Mouse (Mus musculus) hindlimb bud, embryonic 11.5 days (tissue): ENCODE results near the gene Tmem181a.
"Not testable (repeated sequence)": the region's sequence is repeated elsewhere in the genome, so short reads cannot be mapped to it uniquely, and the experiment has no call there.

Source experiments
- DNase-seq: peaks from one replicate; pipeline ENCODE4 v3.0.0-alpha.2; 2012; ENCODE audit warnings: low read depth, low spot score; ENCODE audit errors: extremely low spot score

Gene Tmem181a

DNA sequence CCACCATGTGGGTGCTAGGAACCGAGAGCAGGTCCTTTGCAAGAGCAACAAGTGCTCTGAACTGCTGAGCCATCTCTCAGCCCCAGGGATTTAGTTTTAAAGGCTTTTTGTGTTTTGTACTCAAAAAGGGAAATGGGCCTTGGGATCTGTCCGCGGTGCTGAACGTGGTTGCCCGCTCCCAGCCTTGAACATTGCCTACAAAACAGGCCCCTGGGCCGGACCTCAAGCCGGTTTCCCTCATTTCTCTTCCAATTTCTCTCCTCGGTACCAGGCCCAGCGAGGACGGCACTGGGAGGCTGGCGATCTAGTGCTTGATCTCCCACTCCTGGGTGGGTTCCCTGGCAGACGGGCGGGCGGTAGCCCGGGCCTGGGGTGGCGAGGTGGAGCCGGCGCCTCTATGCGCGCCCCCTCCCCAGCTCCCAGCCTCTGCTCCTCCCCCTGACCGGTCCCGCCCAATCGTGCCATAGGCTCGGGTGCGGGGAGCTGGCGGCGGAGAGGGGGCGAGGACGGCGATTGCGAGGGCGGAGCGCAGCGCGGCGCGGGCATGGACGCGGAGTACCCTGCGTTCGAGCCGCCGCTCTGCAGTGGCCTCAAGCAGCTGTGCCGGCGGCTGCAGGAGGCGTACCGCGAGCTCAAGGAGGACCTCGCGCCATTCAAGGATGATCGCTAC is at the start of gene Tmem181a:
TSS of gene Tmem181a (plus strand) at position 461 of the 670 bp plus-strand sequence.
- DNase-seq, result not testable (repeated sequence)

DNA sequence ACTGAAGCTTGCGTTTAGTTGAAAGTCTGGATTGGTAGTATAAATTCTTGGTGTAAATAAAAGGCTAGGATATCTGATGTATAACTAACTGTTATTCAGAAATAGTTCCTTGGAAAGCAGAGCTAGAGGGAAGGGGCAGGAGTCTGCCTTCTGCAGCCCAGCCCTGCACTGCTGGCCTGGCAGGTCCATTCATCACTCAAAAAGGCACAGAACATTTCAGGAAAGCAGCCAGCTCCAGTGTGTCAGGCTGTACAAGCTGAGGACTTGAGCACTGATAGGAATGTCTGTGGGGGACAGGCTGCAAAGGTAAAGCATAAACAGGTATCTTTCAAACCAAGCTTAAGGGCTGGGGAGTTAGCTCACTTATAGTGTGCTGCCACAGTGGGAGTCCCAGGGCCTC is 44.9 kb upstream of the Tmem181a start:
- DNase-seq, result no peak

DNA sequence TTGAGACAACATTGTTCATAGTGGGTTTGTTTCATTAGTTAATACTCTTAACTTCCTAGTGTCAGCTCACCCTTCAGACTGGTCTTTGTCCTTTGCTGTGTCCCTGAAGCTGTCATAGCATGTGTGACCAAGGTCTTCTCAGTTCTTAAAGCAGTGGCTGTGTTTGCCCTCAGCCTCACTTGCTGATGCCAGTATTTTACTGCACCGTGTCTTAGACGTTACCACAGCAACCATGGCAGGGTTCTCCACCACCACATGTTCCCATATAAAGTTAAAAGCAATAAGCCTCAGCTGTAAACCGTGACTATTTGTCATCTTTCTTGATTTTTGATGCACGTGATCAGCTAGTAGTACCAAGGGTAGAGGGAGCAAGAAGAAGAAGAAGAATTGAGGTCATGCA is 41.0 kb upstream of the Tmem181a start:
- no peak for DNase-seq

DNA sequence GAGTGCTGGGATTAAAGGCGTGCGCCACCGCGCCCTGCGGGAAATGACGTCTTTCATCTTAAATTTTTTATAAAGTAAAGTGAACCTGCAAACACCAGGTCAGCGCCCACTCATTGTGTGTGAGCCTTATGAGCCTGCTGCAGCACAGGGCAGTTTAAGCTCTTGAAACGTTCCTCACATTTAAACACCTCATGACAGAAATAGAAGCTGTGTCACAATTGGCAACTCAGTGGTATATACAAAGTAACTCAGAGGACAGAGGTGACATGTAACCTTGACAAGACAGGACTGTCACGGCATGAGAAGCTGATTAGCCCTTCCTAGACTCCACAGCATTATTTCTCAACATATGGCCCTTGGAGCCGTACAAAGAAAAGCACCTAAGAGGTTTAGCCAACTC is 40.1 kb upstream of the Tmem181a start:
- DNase-seq, result no peak

DNA sequence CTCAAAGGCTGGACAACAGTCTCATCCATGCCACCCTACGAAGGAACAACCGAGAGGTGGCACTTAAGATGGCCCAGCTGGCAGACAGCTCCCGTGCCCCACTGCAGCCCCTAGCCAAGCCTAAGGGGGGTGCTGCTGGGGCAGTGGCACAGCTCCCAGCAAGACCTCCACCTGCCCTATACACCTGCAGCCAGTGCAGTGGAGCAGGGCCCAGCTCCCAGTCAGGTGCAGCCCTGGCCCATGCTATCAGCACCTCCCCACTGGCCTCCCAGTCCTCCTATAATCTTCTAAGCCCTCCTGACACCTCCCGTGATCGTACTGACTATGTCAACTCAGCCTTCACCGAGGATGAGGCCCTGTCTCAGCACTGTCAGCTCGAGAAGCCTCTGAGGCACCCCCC is 24.0 kb upstream of the Tmem181a start:
- not testable (repeated sequence) for DNase-seq

DNA sequence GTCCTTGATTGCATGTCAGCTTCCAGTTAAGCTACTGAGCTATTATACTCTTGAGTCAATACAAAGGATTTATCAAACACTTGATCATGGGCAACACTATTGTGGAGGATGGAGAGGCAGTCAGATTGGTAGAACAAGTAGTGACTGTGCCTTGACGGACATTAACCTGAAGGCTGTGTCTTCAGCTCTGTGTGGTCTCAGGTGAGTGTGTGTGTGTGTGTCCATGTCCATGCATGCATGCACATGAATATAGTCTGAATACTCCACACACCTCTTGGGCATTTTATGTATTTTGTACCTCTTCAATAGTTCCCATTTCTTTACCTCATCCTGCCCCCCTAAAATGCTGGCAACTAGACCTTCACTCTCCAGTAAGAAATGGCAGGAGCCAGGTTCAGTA is 5.4 kb upstream of the Tmem181a start:
- not testable (repeated sequence) for DNase-seq

DNA sequence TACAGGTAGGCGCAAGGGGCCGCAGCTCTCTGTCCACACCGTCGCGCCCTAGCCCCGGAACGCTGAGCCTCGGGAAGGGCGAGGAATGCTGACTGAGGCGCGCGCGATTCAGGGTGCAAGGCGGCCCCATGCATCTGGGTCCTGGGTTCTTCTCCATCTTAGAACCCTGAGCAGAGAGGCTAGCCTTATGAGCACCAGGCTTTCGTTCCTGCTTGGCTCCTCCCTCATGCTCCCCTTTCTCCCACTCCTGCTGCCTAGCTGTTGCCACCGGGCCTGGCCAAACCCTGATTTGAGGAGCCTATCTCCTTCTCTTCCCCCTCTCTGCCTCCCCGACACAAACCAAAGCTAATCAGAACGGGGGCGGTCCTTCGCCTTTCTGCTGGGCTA is 403 bp downstream of the Tmem181a start:
- DNase-seq, result not testable (repeated sequence)

DNA sequence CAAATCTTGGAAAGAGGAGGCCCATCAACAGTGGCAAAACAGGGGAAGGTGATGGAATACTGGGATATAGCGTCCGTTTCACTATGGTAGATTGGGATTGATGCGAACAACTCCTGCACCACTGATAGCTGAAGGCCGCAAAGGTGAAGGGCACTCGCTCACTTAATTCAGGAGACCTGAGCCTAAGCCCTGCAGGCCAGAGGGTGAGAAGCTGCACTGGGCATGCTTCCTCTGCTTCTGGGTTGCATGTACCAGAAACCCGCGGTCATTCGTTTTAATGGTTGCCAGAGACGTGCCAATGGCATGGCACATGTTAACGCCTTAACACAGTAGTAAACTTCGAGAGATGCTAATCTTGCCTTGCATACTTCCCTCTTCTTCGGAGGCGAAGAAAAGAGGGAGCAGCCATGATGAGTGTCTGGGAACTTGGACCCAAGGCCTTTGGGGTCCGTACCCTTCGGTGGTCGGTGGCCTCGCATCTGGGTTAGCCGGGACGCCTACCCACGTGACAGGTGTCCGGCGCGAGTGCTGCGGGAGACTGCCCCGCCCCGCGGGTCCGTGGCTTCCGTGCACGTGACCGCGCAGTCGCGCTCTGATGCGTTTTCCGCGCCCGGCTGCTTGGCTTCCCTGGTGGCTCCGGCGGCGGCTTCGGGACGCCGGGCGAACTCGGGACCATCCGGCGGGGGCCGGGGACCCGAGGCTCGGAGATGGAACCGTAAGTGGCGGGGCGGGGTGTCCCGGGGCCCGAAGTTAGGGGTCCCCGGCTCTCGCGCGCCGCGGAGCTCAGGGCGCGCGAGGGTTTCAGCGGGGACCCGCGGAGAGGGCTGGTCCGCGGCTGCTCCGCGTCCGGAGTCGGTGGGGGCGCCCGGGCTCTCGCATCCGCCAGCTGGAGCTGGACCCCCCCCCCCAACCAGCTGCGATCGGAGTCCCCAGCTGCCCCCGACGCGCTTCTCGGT is 13.5 kb downstream of the Tmem181a start:
- not testable (repeated sequence) for DNase-seq

DNA sequence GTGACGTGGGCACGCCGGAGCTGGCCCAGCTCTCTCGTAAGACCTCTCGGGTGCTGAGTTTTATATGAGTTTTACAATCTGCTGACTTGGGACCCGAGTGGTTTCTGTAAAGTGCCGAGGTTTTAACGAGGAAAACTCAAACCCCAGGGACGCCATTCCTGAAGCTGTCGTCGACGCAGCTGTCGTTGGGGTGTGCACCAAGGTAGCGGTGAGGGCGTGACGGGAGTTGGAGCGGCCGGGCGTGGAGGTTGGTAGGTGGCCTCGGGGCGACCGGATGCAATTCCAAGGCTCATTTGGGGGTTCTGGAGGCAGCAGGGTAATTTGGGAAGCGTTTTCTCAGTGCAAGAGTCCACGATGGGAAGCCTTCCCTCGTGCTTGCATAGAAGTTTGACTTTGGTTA is 14.2 kb downstream of the Tmem181a start:
- DNase-seq, result not testable (repeated sequence)

DNA sequence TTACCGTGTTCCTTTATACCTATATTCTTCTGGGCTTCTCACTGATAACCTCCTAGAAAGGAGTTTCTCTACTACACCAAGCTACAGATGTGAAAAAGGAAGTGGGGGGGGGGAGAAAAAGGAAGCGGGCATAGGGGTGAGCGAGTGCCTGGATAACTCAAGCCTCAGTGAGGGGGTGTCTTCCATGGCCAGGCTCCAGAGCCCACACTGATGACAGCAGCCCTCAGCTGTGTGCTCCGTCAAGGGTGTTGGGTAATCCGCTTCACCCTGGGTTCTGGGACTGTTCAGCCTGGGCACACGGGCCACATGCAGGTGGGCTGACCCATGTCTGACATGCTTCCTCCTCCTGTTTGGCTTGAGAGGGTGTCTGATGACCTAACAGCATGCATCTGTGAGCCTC is 15.3 kb downstream of the Tmem181a start:
- not testable (repeated sequence) for DNase-seq

DNA sequence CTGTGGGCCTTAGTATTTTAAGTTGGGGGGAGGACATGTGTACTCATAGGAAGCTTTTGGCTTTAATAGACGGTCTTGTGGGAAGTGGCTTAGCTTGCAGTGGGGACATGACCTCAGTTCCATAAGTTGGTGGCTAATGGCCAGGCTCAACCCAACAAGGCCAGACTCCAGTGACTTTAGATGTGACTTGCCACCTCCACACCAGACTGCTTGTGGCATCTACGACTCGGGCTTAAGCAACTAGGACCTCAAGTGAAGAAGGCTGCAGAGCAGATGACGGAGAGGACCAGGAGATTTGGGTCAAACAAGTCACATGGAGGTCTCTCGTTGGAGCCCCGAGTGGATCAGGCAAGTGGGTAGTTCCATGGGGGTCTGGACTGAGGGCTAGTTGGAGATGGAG is 18.0 kb downstream of the Tmem181a start:
- DNase-seq, result not testable (repeated sequence)

DNA sequence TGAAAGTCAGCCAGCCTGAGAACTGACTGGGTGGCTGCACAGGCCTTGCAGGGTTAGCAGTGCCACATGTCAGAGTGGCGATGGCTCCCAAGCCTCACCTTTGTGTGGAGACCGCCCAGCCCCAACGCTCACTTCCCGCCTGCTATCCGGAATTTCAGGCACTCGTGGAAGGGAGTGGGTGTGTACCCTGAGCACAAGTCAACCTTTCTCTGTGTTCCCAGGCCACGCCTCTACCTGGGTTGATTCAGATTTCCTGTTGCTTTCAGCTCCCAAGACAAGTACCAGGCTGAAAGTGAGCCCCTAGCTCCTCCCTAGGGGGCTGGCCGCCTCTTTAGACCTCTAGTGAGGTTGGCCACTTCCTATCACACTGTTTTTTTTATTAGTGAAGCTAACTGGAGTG is 22.5 kb downstream of the Tmem181a start:
- not testable (repeated sequence) for DNase-seq

DNA sequence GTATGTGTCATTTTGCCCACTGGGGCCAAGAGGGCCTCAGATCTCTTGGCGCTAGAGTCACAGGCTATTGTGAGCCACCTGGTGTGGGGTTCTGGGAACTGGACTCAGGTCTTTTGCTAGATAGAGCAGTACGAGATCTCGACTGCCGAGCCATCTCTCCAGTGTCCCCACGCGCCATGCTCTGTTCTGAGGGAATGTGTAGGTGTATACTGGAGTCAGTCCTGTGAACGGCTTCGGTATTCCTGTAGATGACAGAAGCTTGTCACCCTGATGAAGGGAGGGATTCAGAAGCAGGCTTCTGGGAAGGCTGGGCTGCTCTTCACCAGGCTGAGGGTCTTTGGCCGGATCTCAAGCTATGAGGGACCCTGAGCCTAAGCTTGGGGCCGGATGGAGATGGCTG is 23.1 kb downstream of the Tmem181a start:
- DNase-seq, result not testable (repeated sequence)

DNA sequence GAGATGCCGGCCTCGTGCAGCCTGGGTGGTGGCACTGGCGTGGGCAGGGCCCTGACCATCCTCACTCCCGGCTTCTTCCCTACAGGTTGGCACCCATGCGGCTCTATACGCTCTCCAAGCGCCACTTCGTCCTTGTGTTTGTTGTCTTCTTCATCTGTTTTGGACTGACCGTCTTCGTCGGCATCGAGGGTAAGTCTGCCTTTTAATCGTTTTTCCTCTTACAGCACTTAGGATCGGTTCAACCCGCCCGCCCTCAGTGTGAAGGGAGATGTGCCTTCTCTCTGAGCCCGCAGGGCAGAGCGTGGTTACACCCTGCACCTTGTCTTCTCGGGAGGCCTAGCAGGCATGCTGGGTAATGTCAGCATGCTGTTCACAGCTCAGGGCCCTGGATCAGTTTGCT is 23.9 kb downstream of the Tmem181a start:
- DNase-seq, result not testable (repeated sequence)

DNA sequence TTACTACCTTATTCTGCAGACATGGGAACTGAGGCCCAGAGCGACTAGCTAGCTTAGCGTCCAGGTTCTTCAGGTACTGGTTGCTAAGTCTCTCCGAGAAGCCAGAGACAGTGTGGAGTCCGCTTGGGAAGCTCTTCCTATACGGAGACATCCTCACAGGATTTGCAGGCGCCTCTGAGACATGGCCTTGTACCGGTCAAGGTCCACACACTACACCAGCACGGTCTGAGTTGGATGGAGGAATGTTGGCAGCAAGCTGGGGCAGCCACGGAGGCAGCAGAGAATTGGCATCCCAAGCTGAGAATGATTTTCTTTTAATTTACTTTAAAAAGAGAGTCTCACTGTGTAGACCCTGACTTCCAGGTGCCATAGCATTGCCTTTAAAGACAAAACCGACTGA is 26.5 kb downstream of the Tmem181a start:
- DNase-seq, result not testable (repeated sequence)

DNA sequence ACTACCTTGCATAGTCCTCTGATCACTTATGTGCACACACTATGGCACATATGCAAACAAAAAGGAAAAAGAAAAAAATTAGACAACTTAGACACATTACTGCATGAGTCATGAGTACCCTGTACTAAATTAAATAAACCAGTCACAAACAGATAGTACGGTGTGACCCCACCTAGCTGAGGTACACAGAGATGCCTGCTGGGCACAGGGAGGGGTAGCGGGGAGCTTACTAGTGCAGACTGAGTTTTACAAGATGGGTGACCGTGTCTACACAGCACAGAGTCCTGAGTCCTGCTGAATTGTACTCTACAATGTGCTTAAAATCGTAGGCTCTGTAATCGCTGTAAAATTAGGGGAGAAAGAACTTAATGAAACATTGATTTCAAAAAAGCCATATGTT is 29.5 kb downstream of the Tmem181a start:
- not testable (repeated sequence) for DNase-seq

DNA sequence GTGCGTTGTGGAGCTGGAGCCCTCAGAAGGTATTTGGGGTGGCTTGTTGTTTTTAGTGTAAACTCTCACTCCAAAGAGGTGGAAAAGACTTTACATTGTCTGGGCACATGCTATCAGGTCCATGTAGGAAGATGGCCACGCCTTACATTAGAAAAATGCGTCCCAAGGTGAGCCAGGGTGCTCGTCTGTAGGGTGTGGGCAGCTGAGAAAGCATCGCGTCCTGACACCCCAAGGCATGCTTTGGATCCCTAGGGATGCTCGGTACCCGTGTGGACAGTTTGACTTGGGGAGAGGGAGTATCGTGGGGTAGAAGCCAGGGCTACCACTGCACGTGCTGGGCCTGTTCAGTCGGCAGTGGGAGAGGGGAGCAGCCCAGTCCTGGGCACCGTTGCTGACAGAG is 32.4 kb downstream of the Tmem181a start:
- not testable (repeated sequence) for DNase-seq

DNA sequence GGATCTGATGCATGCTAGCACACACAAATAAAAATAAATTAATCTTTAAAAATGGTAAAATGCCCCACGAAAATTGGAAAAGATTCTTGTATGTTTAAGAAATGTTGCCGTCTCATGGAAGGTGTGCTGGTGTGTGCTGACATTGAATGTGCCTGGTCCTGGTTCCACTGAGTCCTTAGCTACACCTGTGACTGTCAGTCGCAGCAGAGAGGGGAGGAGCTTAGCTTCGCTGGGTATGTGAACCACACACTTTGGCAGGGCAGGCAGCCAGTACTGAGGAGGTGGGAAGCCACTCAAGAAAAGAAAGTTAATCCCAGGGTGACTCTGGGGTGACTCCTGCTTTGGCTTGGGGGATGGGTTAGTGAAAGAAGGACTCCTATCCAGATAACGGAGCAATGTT is 37.2 kb downstream of the Tmem181a start:
- DNase-seq, result not testable (repeated sequence)

DNA sequence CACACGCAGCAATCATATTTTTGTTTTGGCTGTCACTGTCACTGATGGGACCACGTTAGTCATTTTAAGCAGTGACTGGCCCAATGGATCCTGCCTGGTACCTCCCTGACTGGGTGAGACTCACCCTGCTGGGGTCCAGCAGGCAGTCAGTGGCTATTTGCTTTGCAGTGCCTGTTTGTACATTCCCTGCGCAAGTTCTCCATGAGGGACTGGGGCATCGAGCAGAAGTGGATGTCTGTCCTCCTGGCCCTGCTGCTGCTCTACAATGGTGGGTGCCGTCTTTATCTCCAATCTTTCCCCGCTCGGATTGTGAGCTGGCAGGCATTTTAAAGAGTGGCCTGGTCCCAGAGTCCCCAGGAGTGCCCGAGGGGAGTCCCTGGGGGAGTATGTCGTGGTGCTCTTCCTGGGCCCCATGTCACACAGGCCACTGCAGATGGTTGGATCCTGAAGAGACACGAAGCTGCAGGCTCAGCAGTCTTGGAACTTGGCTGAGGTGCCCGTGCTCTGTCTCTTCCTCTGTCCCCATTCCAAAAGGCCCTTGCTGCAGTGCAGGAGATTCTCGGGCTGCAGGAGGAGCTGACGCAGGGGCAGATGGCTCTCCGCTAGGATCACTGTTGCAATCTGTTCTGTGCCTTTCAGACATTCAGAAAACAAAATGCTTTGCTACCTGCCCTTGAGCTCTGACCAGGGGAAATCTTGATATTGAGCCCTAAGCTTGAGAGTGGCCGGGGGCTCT is 40.6 kb downstream of the Tmem181a start:
- DNase-seq, result not testable (repeated sequence)

DNA sequence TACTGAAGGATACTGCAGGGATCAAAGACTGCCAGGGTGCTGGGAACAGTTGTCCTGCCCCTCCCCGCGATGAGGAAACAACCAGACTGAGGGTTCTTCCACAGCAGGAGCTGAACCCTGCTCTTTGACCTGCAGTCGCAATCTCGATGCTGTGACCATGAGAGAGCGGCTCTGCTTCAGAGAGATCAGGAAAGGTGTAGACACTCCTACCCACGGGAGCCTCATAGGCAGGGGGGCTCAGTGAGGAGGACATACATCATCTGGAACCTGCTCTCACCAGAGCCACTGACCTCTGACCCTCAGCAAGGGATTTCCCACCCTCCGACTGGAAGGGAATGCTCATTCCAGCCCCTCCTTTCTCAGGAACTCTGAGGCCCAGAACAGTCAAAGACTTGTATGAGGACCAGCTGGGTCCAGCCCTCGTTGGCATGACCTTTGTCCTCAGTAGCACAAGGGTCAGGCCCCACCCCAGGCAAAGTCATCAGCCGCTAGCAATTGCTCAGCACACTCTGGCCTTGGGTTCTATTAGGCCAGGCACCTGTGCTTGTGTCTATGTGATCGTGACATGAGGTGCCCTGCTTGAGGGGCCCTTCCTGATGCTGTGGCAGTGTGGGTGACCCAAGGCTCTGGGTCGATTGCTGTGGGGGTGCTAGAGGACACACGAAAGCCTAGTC is 43.7 kb downstream of the Tmem181a start:
- DNase-seq, result not testable (repeated sequence)

DNA sequence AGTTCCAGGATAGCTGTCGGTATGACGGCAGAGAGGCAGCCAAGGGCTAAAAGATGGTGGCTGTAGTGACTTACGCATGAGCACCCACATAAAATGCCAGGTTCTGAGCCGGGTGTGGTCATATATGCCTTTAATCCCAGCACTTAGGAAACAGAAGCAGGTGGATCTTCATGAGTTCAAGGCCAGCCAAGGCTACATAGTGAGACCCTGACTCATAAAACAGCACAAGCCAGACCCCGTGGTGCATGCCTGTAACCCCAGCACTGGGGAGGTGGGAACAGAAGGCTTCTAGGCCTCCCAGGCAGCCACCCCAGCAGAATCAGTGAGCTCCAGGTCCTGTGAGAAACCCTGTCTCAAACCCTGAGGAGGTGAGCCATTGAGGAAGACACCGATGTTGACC is 48.2 kb downstream of the Tmem181a start:
- DNase-seq, result not testable (repeated sequence)
